Mouse (Mus musculus): ENCODE data around the gene Med27.

- TF ChIP-seq CTCF (IDR thresholded peaks at IDR 0.05; ENCODE audit: control insufficient read depth, insufficient read depth, low read length) (no peak), POLR2A (IDR thresholded peaks at IDR 0.05; ENCODE audit: borderline replicate concordance, control insufficient read depth, low read depth, low read length) (no peak)
Measured at GRCm38 (mm10) chr2:29413259-29413993, 66.8 kb downstream of the Med27 start.
